Mouse (Mus musculus) intestine, postnatal 0 days (tissue): Measurements from ENCODE around the gene Cxadr. TPM values are rescaled to one million over a fixed set of nuclear protein-coding genes. Genes with fewer than 3 reads are reported as not detected.

Experiments
- ATAC-seq: fragments of 200-750 bp; cut with Nextera tagmentation; 2 replicates; pipeline ENCODE4 v1.8.0; 2017; ENCODE audit warnings: mild to moderate bottlenecking, moderate TSS enrichment, moderate library complexity
- H3K27ac ChIP-seq: fragments of 300-500 bp; sonication (generic); 2 replicates; pipeline ENCODE4 v1.5.1; 2014; ENCODE audit warnings: mild to moderate bottlenecking, low read depth, low read length, moderate library complexity
- H3K27me3 ChIP-seq: fragments of 300-500 bp; sonication (generic); replicated peaks from 2 replicates; pipeline ENCODE4 v1.6.1; 2014; ENCODE audit warnings: low read length, mixed read lengths; ENCODE audit not compliant: control insufficient read depth, insufficient read depth
- H3K36me3 ChIP-seq: fragments of 300-500 bp; sonication (generic); 2 replicates; pipeline ENCODE4 v1.6.1; 2014; ENCODE audit warnings: mild to moderate bottlenecking, moderate library complexity; ENCODE audit not compliant: control insufficient read depth, insufficient read depth
- H3K4me1 ChIP-seq: fragments of 300-500 bp; sonication (generic); replicated peaks from 2 replicates; pipeline ENCODE4 v1.6.1; 2014; ENCODE audit warnings: antibody characterized with exemption, low read length, mixed read lengths; ENCODE audit not compliant: control insufficient read depth, insufficient read depth
- H3K4me2 ChIP-seq: fragments of 300-500 bp; sonication (generic); replicated peaks from 2 replicates; pipeline ENCODE4 v1.6.1; 2014; ENCODE audit warnings: low read depth, mild to moderate bottlenecking, moderate library complexity
- H3K4me3 ChIP-seq: fragments of 300-500 bp; sonication (generic); 2 replicates; pipeline ENCODE4 v1.5.1; 2014; ENCODE audit warnings: low read depth, low read length
- H3K9ac ChIP-seq: fragments of 300-500 bp; sonication (generic); 2 replicates; pipeline ENCODE4 v1.6.1; 2014; ENCODE audit warnings: mild to moderate bottlenecking, low read depth, low read length
- H3K9me3 ChIP-seq: fragments of 300-500 bp; sonication (generic); 2 replicates; pipeline ENCODE4 v1.6.1; 2016; ENCODE audit warnings: mixed run types; ENCODE audit not compliant: control insufficient read depth
- CTCF ChIP-seq: sonication (generic); IDR thresholded peaks from 2 replicates; pipeline ENCODE4 v1.5.1; 2016; ENCODE audit warnings: low read depth, mild to moderate bottlenecking, control low read depth, antibody characterized with exemption, moderate library complexity
- WGBS: fragments of 180-500 bp; shearing (Covaris S2); extraction: QIAGEN DNeasy Blood & Tissue Kit; methylation state at CpG from one replicate; pipeline ENCODE4 v1.1.7; 2014; 5-methylcytosine and 5-hydroxymethylcytosine counted together
- polyA plus RNA-seq: library from polyadenylated mRNA; unstranded; fragments of >200 nt; fragmentation: Nextera tagmentation; extraction: Ambion mirVana; gene quantifications from 2 replicates; pipeline ENCODE4 v1.2.1, GENCODE M21; 2015

Cxadr gene
- polyA plus RNA-seq, 1 experiment from 2014 or later = 55.9 TPM

- Histone ChIP-seq H3K36me3 (no peaks in the 10 kb centered on the region), H3K9me3 (no peaks in the 10 kb centered on the region), H3K27me3 (no peaks in the 10 kb centered on the region), H3K4me2 (no peak overlapping the region), H3K4me3 (no peak overlapping the region), H3K4me1 (no peaks in the 10 kb centered on the region), H3K27ac (no peak overlapping the region), H3K9ac (no peak overlapping the region)
- no peak for ATAC-seq
- no peak for TF ChIP-seq CTCF
- WGBS = 72% methylated on average over 5 of the region's 5 CpGs
These were observed 77.2 kb downstream of the Cxadr start for GRCm38 (mm10) chr16:78378493-78378892.

- Histone ChIP-seq H3K27ac (no peak overlapping the region), H3K9ac (no peak overlapping the region), H3K36me3 (no peaks in the 10 kb centered on the region), H3K27me3 (no peaks in the 10 kb centered on the region), H3K4me3 (no peak overlapping the region), H3K9me3 (0 out of 2 replicates have a peak, but pooled peaks cover 2% of the 10 kb centered on the region), H3K4me1 (no peaks in the 10 kb centered on the region), H3K4me2 (no peak overlapping the region)
- no peak for TF ChIP-seq CTCF
- no peak for ATAC-seq
- 86% methylated on average over 4 of the region's 4 CpGs for WGBS
These were observed 87.8 kb downstream of the Cxadr start for GRCm38 (mm10) chr16:78389122-78389521.

GRCm38 (mm10) chr16:78389986-78390385, 88.7 kb downstream of the Cxadr start:
- Histone ChIP-seq H3K9ac (no peak overlapping the region), H3K9me3 (0 out of 2 replicates have a peak, but pooled peaks cover 2% of the 10 kb centered on the region), H3K36me3 (no peaks in the 10 kb centered on the region), H3K4me2 (no peak overlapping the region), H3K27ac (no peak overlapping the region), H3K27me3 (no peaks in the 10 kb centered on the region), H3K4me1 (no peaks in the 10 kb centered on the region), H3K4me3 (no peak overlapping the region)
- ATAC-seq = no peak
- TF ChIP-seq CTCF = no peak
- WGBS = 82% methylated on average over 3 of the region's 3 CpGs

GRCm38 (mm10) chr16:78391354-78391753, 90.1 kb downstream of the Cxadr start:
- no peak overlapping the region for H3K9ac ChIP-seq
- H3K9me3 ChIP-seq = no peaks in the 10 kb centered on the region
- no peak overlapping the region for H3K27ac ChIP-seq
- no peak for ATAC-seq
- H3K36me3 ChIP-seq = no peaks in the 10 kb centered on the region
- H3K4me1 ChIP-seq = no peaks in the 10 kb centered on the region
- no peak overlapping the region for H3K4me3 ChIP-seq
- WGBS = 57% methylated on average over 2 of the region's 2 CpGs
- no peaks in the 10 kb centered on the region for H3K27me3 ChIP-seq
- H3K4me2 ChIP-seq = no peak overlapping the region
- TF ChIP-seq CTCF = no peak

DNA sequence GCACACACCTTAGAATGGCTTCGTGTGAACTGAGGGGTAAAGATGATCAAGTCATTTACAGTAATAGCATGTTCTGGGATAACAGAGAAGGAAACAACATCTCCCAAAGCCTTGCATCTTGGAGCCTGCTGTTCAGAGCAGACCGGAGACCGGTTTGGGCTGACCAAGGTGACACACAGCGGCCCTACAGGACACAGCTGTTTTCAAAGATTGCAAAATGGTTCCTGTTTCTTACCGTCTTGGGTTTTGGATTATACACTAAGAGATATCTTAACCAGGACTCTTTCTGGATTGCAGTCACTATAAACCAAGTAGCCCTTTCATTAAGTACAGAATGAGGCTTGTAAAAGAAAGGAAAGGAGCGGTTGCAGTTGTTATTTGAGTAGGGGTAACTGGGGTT, 97.4 kb downstream of the Cxadr start:
- Histone ChIP-seq H3K4me1 (no peaks in the 10 kb centered on the region), H3K9me3 (no peaks in the 10 kb centered on the region), H3K4me3 (no peak overlapping the region), H3K36me3 (no peaks in the 10 kb centered on the region), H3K4me2 (no peak overlapping the region), H3K9ac (no peak overlapping the region), H3K27ac (no peak overlapping the region), H3K27me3 (no peaks in the 10 kb centered on the region)
- no peak for ATAC-seq
- 86% methylated on average over 6 of the region's 6 CpGs for WGBS
- TF ChIP-seq CTCF = no peak

GRCm38 (mm10) chr16:78399423-78399822, 98.1 kb downstream of the Cxadr start:
- Histone ChIP-seq H3K36me3 (no peaks in the 10 kb centered on the region), H3K9me3 (no peaks in the 10 kb centered on the region), H3K4me1 (no peaks in the 10 kb centered on the region), H3K27ac (no peak overlapping the region), H3K9ac (no peak overlapping the region), H3K27me3 (no peaks in the 10 kb centered on the region), H3K4me3 (no peak overlapping the region), H3K4me2 (no peak overlapping the region)
- ATAC-seq = no peak
- 87% methylated on average over 3 of the region's 3 CpGs for WGBS
- no peak for TF ChIP-seq CTCF

DNA sequence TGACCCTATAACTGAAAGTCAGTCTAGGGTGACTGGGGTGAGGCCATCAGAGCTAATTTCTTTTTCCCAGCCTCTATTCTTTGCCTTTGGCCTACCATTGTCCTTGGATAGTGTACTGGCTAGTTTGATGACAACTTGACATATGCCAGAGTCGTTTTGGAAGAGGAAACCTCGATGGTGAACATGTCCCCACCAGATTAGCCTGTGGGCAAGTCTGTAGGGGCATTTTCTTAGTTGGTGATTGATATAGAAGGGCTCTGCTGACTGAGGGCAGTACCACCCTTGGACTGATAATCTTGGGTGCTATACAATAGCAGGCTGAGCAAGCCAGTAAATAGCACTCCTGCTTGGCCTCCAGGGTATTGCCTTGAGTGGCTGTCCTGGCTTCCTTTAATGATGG, 101.0 kb downstream of the Cxadr start:
- no peak for ATAC-seq
- H3K9ac ChIP-seq = no peak overlapping the region
- H3K27ac ChIP-seq = no peak overlapping the region
- no peaks in the 10 kb centered on the region for H3K9me3 ChIP-seq
- H3K4me2 ChIP-seq = no peak overlapping the region
- TF ChIP-seq CTCF = no peak
- H3K36me3 ChIP-seq = no peaks in the 10 kb centered on the region
- WGBS = 49% methylated on average over 2 of the region's 2 CpGs
- no peaks in the 10 kb centered on the region for H3K27me3 ChIP-seq
- H3K4me1 ChIP-seq = no peaks in the 10 kb centered on the region
- no peak overlapping the region for H3K4me3 ChIP-seq
